In the genomic region with DNA sequence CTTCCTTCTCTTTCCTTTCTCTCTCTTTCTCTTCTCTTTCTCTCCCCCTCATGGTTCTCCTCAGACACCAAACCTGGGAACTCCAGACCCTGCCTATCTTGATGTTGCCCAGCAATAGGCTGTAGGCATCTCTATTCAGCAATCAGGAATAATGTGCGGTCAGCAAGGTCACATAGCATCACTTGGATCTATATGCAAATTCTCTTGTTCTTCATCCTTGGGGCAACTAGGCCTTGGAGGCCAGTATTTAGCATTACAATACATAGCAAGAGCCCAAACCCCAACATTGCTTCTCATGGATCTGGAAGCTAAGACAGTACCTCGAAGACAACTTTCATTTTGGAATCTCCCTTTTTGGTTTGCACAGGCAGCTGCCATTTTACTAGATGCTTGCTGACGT, we compare ENCODE assay signal across 39 mouse cellular contexts. TPM values are rescaled to one million over a fixed set of nuclear protein-coding genes. Genes with fewer than 3 reads are reported as not detected.
"Had no signal": no experiment of that assay in that cellular context is flagged by ENCODE, and none has a peak within 500 bp of the region (broad histone marks: within the 10 kb centered on the region; RNA-seq: fewer than 3 reads in every experiment).

No protein-coding gene starts in this region.

- H3K4me2 ChIP-seq: heart, embryonic 12.5 days; hindbrain, embryonic 12.5 days; hindbrain, embryonic 15.5 days; kidney, embryonic 15.5 days; limb, embryonic 12.5 days; liver, embryonic 11.5 days; liver, embryonic 13.5 days; liver, embryonic 15.5 days had no signal

- H3K4me3 ChIP-seq: heart, embryonic 10.5 days; heart, embryonic 12.5 days; hindbrain, embryonic 12.5 days; hindbrain, embryonic 15.5 days; kidney, embryonic 15.5 days; layer of hippocampus, adult 2 months; left cerebral cortex, adult 2 months; limb, embryonic 10.5 days; limb, embryonic 12.5 days; liver, embryonic 13.5 days; liver, embryonic 15.5 days had no signal

- H3K4me1 ChIP-seq: heart, embryonic 10.5 days; heart, embryonic 12.5 days; hindbrain, embryonic 12.5 days; hindbrain, embryonic 15.5 days; kidney, embryonic 15.5 days; limb, embryonic 10.5 days; limb, embryonic 12.5 days; liver, embryonic 13.5 days; liver, embryonic 15.5 days had no signal

- H3K27me3 ChIP-seq: heart, embryonic 12.5 days; hindbrain, embryonic 12.5 days; hindbrain, embryonic 15.5 days; kidney, embryonic 15.5 days; limb, embryonic 12.5 days; liver, embryonic 13.5 days; liver, embryonic 15.5 days had no signal

- H3K36me3 ChIP-seq: heart, embryonic 10.5 days; heart, embryonic 12.5 days; hindbrain, embryonic 12.5 days; hindbrain, embryonic 15.5 days; kidney, embryonic 15.5 days; limb, embryonic 10.5 days; limb, embryonic 12.5 days; liver, embryonic 13.5 days; liver, embryonic 15.5 days had no signal

- H3K9ac ChIP-seq: heart, embryonic 12.5 days; hindbrain, embryonic 12.5 days; hindbrain, embryonic 15.5 days; kidney, embryonic 15.5 days; limb, embryonic 12.5 days; liver, embryonic 13.5 days; liver, embryonic 15.5 days; liver, postnatal 0 days had no signal

- DNase-seq: gastrocnemius, postnatal 14 days; gastrocnemius, postnatal 36 days; heart, adult 18-20 months; heart, postnatal 10 days; heart, postnatal 36 days; kidney, adult 11 months; kidney, adult 2 months; kidney, adult 9 months; kidney, postnatal 14 days; kidney, postnatal 36 days; liver; liver, embryonic 13.5 days; liver, postnatal 0 days had no signal

- ATAC-seq: hindbrain, postnatal 0 days; intestine, embryonic 16.5 days; liver, postnatal 0 days had no signal

- H3K9me3 ChIP-seq: heart, embryonic 10.5 days; heart, embryonic 12.5 days; hindbrain, embryonic 12.5 days; hindbrain, embryonic 15.5 days; kidney, embryonic 15.5 days; limb, embryonic 10.5 days; limb, embryonic 12.5 days; liver, embryonic 13.5 days; liver, embryonic 15.5 days had no signal

- H3K27ac ChIP-seq: heart, embryonic 10.5 days; hindbrain, embryonic 12.5 days; hindbrain, embryonic 15.5 days; hindbrain, postnatal 0 days; kidney, embryonic 15.5 days; kidney, postnatal 0 days; layer of hippocampus, adult 2 months; left cerebral cortex, adult 2 months; limb, embryonic 10.5 days; limb, embryonic 12.5 days; liver, embryonic 13.5 days; liver, embryonic 15.5 days had no signal

RNA-seq across cellular contexts. Expression of a gene that starts 19.9 kb away (rescaled TPM):
- total RNA-seq: gastrocnemius, adult 18-20 months; gastrocnemius, adult 8-10 months; gastrocnemius, postnatal 14 days; gastrocnemius, postnatal 36 days; heart, adult 18-20 months; heart, adult 8-10 months; heart, postnatal 10 days; heart, postnatal 36 days; hematopoietic stem cell, adult 5-6 weeks; hindbrain, postnatal 0 days; layer of hippocampus, adult 2 months; layer of hippocampus, postnatal 10 days; layer of hippocampus, postnatal 25 days; left cerebral cortex, adult 2 months; left cerebral cortex, postnatal 14 days; left cerebral cortex, postnatal 36 days had no signal
- polyA plus RNA-seq: gonadal fat pad, adult 2 months; heart, embryonic 10.5 days; heart, embryonic 12.5 days; heart, embryonic 14.5 days; heart, embryonic 16.5 days; hindbrain, embryonic 12.5 days; hindbrain, embryonic 15.5 days; hindbrain, postnatal 0 days; kidney, adult 2 months; kidney, embryonic 15.5 days; limb, embryonic 10.5 days; limb, embryonic 12.5 days; liver, embryonic 11.5 days; liver, embryonic 13.5 days; liver, embryonic 15.5 days; liver, postnatal 0 days had no signal

RNA-seq across cellular contexts. Expression of a gene that starts 44.0 kb away (rescaled TPM):
- total RNA-seq: gastrocnemius, adult 18-20 months; gastrocnemius, adult 8-10 months; gastrocnemius, postnatal 14 days; gastrocnemius, postnatal 36 days; heart, adult 18-20 months; heart, adult 8-10 months; heart, postnatal 10 days; heart, postnatal 36 days; hematopoietic stem cell, adult 5-6 weeks; hindbrain, postnatal 0 days; layer of hippocampus, adult 2 months; layer of hippocampus, postnatal 10 days; layer of hippocampus, postnatal 25 days; left cerebral cortex, adult 2 months; left cerebral cortex, postnatal 14 days; left cerebral cortex, postnatal 36 days had no signal
- polyA plus RNA-seq: heart, embryonic 10.5 days; heart, embryonic 12.5 days; heart, embryonic 14.5 days; heart, embryonic 16.5 days; hindbrain, embryonic 12.5 days; hindbrain, embryonic 15.5 days; hindbrain, postnatal 0 days; kidney, adult 2 months; kidney, embryonic 15.5 days; limb, embryonic 10.5 days; limb, embryonic 12.5 days; limb, embryonic 14.5 days; liver, embryonic 11.5 days; liver, embryonic 13.5 days; liver, embryonic 15.5 days; liver, postnatal 0 days had no signal
